Mouse (Mus musculus) gastrocnemius, adult 2 months (tissue): ENCODE data around the gene Styxl1. TPM values are rescaled to one million over a fixed set of nuclear protein-coding genes. Genes with fewer than 3 reads are reported as not detected.

ENCODE experiments used
- DNase-seq: peaks from one replicate; pipeline ENCODE4 v3.0.0; 2022
- H3K27ac ChIP-seq: fragments of 200-600 bp; 2 replicates; pipeline ENCODE4 v1.8.1; 2022; ENCODE audit warnings: mild to moderate bottlenecking
- H3K4me3 ChIP-seq: fragments of 200-600 bp; 2 replicates; pipeline ENCODE4 v1.8.1; 2022; ENCODE audit warnings: mild to moderate bottlenecking, moderate library complexity
- CTCF ChIP-seq: fragments of 200-600 bp; IDR thresholded peaks from 2 replicates; pipeline ENCODE4 v1.8.1; 2022; ENCODE audit warnings: antibody characterized with exemption, mild to moderate bottlenecking, moderate library complexity
- intact Hi-C: fragments of 180-260 bp; cut with DNase I; formaldehyde crosslinking; loops from one replicate; pipeline ENCODE4 v1.15.1; 2025
- total RNA-seq, 2 experiments: library from RNA; stranded (reverse); gene quantifications; 2 replicates each; pipeline ENCODE4 v1.2.3; 2021

Gene Styxl1
- total RNA-seq, 2 experiments from 2014 or later, result not detected

DNA sequence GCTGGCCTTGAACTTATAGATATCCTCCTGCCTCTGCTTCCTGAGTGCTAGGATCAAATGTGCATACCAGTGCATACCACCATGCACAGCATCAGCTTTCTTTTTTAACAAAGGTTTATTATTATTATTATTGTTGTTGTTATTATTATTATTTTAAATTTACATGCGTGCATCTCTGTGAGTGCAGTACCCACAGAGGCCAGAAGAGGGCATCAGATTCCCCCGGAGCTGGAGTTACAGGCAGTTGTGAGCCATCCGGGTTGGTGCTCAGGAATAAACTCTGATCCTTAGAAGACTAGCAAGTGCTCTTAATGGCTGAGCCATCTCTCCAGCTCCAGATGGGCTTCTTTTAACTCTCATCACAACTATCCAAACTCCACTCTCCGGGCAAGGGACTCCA, 21.6 kb upstream of the Styxl1 start:
- intact Hi-C loops, result no loop called here
- no peak for DNase-seq
- Histone ChIP-seq H3K27ac (no peak overlapping the region), H3K4me3 (no peak overlapping the region)
- TF ChIP-seq CTCF, result peak; percentile 54

DNA sequence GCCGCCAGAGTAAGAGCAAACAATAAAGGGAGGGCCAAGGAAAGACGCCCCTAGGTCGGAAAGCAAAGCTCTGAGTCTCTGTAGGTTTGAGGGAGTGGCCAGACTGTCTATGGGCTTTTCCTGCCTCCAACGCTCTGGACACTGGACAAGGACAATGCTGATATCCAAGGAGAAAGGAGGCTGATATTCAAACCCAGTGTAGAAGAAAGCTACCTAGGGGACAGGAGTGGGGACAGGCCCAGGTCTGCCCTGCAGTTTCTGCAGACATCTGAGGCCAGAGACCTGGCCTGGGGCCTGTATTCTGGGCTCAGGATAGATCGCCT, 16.6 kb upstream of the Styxl1 start:
- no peak for DNase-seq
- no peak for TF ChIP-seq CTCF
- Histone ChIP-seq H3K27ac (peak overlapping the region; percentile 72), H3K4me3 (peak overlapping the region; percentile 63)
- intact Hi-C loops, result loop anchor here (1.0 kb wide), 1 partner anchor 60 kb away; no protein-coding TSS in a partner anchor

GRCm38 (mm10) chr5:135793996-135794858, 16.0 kb upstream of the Styxl1 start:
- Histone ChIP-seq H3K27ac (peak overlapping the region; percentile 72), H3K4me3 (peak overlapping the region; percentile 63)
- intact Hi-C loops, result loop anchor here (1.0 kb wide), 1 partner anchor 61 kb away; no protein-coding TSS in a partner anchor
- peak; percentile 89 for DNase-seq
- no peak; the same call in 1 of the 2 replicates for TF ChIP-seq CTCF

GRCm38 (mm10) chr5:135782901-135783300, 4.7 kb upstream of the Styxl1 start:
- no peak for DNase-seq
- TF ChIP-seq CTCF, result no peak
- Histone ChIP-seq H3K27ac (no peak overlapping the region), H3K4me3 (no peak overlapping the region)
- intact Hi-C loops, result no loop called here

GRCm38 (mm10) chr5:135780331-135780730, 2.1 kb upstream of the Styxl1 start:
- DNase-seq, result no peak
- TF ChIP-seq CTCF, result no peak
- Histone ChIP-seq H3K4me3 (peak overlapping the region; percentile 93), H3K27ac (peak overlapping the region; percentile 99; the same call in 1 of the 2 replicates)
- intact Hi-C loops, result no loop called here

DNA sequence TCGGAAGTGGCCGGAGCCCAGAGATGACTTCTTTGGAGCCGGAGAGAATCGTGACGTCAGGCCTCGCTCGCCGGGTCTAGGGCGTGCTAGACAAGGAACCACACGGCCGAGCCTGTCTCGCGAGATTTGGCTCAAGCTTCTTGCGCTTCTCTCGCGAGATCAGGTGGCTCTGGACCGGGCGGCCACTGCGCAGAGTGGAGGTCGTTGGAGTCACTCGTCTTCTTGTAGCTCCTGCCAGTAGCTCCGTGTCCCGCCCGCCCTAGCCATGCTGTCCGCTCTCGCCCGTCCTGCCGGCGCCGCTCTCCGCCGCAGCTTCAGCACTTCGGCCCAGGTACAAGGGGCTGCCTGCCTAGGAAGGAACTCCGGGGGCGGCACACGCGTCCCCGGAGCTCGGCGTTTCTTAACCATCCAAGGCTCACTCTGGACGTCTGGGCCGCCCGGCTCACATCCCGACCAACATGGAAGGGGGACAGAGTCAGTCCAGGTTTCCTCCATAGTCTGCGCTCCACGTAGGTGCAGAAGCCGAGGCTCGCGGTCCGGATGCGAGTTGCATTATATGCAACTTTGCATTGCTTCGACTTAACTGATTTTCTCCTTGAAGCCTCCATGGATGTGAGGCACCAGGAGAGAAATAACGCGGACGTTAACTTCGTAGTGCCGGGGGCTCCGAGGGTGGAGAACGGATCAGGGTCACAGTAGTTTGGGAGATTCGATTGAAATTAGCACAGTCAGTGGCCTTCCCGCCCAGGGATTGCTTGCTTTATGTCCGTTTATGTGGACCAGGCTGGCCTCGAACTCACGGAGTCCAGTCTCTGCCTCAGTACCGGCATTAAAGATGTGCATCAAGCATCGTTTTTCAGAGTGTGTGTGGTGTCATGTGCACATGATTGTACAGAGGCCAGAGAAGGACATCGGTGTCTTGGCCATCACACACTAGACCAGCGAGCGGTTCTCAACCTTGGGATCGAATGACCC, 573 bp upstream of the Styxl1 start, which contains the start of gene Mdh2:
Mdh2 (plus strand) TSS at position 10 of the 975 bp plus-strand sequence.
- peak within 1 kb of the TSS; percentile 93 for H3K4me3 ChIP-seq
- peak within 1 kb of the TSS; percentile 99 for H3K27ac ChIP-seq
- DNase-seq, result peak; percentile 100
- intact Hi-C loops, result loop anchor here (2.0 kb wide), 1 partner anchor 146 kb away; the partner anchor contains the start of gene Rhbdd2
- TF ChIP-seq CTCF, result no peak

- no peak for DNase-seq
- intact Hi-C loops, result no loop called here
- no peak overlapping the region for H3K4me3 ChIP-seq
- no peak for TF ChIP-seq CTCF
- H3K27ac ChIP-seq, result no peak overlapping the region
Observed at GRCm38 (mm10) chr5:135776546-135776945, 1.6 kb downstream of the Styxl1 start.

GRCm38 (mm10) chr5:135772519-135772918, 5.7 kb downstream of the Styxl1 start:
- intact Hi-C loops, result no loop called here

DNA sequence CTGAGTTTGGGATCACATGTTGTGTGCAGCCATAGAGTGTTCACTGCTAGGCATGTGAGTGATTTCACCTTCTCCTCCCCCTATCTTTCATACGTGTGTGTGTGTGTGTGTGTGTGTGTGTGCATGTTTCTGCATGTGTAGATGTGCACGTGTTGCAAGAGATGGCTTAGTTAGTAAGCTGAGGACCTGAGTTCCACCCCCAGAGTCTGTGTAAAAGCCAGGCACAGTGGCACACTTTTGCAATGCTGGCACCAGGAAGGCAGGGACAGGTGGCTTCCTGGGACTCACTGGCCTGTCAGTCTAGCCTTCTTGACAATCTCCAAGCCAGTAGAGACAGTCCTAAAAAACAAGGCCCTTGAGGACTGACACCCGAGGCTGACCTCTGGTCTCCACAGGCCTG, 13.2 kb downstream of the Styxl1 start:
- Histone ChIP-seq H3K27ac (no peak overlapping the region), H3K4me3 (no peak overlapping the region)
- DNase-seq, result no peak
- no peak for TF ChIP-seq CTCF
- intact Hi-C loops, result no loop called here

More at GRCm38 (mm10) chr5:135772519-135772918, 5.7 kb downstream of the Styxl1 start:
- no peak for TF ChIP-seq CTCF
- DNase-seq, result no peak
- Histone ChIP-seq H3K4me3 (no peak overlapping the region), H3K27ac (no peak overlapping the region)

GRCm38 (mm10) chr5:135763526-135763925, 14.7 kb downstream of the Styxl1 start:
- H3K27ac ChIP-seq, result no peak overlapping the region
- H3K4me3 ChIP-seq, result no peak overlapping the region
- DNase-seq, result peak; percentile 67
- peak; percentile 89 for TF ChIP-seq CTCF
- intact Hi-C loops, result loop anchor here (1.0 to 2.0 kb wide), 2 partner anchors 133 to 147 kb away; no protein-coding TSS in a partner anchor

DNA sequence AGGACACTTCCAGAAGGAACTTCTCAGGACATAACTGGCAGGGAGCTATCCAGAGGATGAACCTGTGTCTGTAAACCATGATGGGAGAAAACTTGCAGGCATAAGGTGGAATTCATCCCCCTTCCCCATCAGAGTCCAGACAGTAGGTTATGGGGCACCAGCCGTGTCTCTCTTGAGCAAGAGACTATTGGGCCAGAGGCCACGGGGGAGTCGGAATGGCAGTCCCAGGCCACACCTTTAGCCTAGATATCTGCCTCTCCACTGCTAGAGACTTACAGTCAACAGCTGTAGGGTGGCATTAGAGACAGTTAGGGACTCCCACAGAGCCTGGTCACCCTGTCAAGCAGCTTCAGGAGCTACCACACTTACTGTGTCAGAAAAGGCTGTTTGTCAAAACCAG, 16.3 kb downstream of the Styxl1 start:
- DNase-seq, result no peak
- H3K4me3 ChIP-seq, result no peak overlapping the region
- TF ChIP-seq CTCF, result no peak
- intact Hi-C loops, result loop anchor here (2.0 kb wide), 1 partner anchor 131 kb away; no protein-coding TSS in a partner anchor
- no peak overlapping the region for H3K27ac ChIP-seq

DNA sequence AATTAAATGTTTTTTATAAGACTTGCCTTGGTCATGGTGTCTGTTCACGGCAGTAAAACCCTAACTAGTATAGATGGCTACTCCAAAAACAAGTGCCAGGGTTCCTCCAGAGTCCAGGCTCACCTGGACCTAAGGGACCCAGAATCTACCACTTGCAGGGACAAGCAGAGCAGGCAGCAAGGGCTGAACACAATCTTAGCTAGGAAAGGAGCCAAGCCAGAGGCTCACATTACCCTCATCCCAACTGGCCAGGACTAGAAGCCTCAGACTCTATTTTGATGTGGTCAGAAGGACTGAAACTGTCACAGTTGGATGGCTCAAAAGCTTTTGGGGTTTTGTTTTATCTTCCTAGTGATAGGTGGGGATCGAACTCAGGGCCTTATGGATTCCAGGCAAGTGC, 26.6 kb downstream of the Styxl1 start:
- intact Hi-C loops, result no loop called here

More for the DNA sequence above, 26.6 kb downstream of the Styxl1 start:
- Histone ChIP-seq H3K4me3 (no peak overlapping the region), H3K27ac (peak overlapping the region; percentile 12; the same call in 1 of the 2 replicates)
- DNase-seq, result peak; percentile 55
- no peak for TF ChIP-seq CTCF
